In the genomic region with DNA sequence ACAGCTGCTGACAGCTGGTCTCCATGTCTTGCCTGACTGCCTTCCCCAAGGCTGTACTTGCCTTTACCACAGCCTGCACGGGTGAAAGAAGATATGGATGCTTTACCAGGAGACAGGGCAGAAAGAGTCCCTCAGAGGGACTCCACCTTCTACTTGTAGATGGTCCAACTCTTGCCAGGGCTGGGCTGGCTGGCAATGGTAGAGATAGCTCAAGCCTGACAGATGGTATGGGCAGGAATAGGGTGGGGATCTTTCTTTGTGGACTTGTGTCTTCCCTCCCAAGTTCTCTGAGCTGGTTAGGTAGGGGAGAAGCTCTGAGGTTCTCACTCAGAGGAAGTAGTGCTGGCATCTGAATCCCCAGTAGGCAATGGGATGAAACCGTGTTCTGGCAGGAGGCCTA, we compare ENCODE assay signal across 16 mouse cellular contexts.
"Had no signal": no experiment of that assay in that cellular context is flagged by ENCODE, and none has a peak within 500 bp of the region (broad histone marks: within the 10 kb centered on the region; RNA-seq: fewer than 3 reads in every experiment).

No protein-coding gene starts in this region.

- H3K4me1 ChIP-seq: neural tube, embryonic 13.5 days; neural tube, embryonic 15.5 days; stomach, embryonic 15.5 days had no signal

- H3K9me3 ChIP-seq: neural tube, embryonic 13.5 days; neural tube, embryonic 15.5 days; stomach, embryonic 15.5 days had no signal

- H3K36me3 ChIP-seq: neural tube, embryonic 13.5 days; neural tube, embryonic 15.5 days; stomach, embryonic 15.5 days had no signal

- H3K4me3 ChIP-seq: neural tube, embryonic 13.5 days; neural tube, embryonic 15.5 days; stomach, embryonic 15.5 days had no signal

- H3K27ac ChIP-seq: neural tube, embryonic 13.5 days; neural tube, embryonic 15.5 days; stomach, embryonic 15.5 days; stomach, postnatal 0 days had no signal

- H3K9ac ChIP-seq: neural tube, embryonic 13.5 days; neural tube, embryonic 15.5 days; stomach, embryonic 15.5 days had no signal

- H3K4me2 ChIP-seq: neural tube, embryonic 13.5 days; neural tube, embryonic 15.5 days; stomach, embryonic 15.5 days had no signal

- DNase-seq: retina, postnatal 1 day; right cerebral cortex, adult 18-20 months; right cerebral cortex, postnatal 14 days; right cerebral cortex, postnatal 25 days; right cerebral cortex, postnatal 4 days; spleen, adult 18-20 months; thymus, adult 18-20 months; thymus, adult 2 months; thymus, postnatal 14 days; thymus, postnatal 25 days; thymus, postnatal 36 days; thymus, postnatal 4 days had no signal

- H3K27me3 ChIP-seq: neural tube, embryonic 13.5 days; neural tube, embryonic 15.5 days; stomach, embryonic 15.5 days had no signal
